29 mouse cellular contexts compared by ENCODE assay signal in the genomic region with DNA sequence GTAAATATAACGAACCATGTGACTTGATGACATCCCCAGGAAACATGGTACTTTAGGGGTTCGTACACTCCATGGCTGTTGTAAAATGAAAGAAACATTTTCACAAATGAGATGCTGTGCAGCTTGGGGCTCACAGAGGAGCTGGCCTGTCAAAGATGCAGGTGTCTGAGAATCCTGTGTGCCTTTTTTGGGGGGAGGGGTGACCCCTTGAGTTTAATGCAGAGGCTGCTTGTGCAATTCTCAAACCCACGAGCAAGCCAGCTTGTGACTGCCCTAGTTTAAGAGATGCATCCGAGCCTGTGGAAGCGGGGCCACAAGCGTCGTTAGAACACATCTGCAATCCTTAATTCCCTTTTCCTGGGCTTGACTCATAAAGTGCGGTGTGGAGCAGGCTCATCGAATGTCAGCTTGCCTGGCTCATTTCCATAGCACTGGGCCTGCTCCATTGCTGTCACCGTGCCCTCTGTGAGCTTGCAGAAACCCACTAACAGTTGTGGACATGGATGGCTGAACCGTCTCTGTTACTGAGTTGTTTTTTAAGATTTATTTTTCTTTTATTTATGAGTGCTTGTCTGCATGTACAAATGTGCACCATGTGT. TPM values are rescaled to one million over a fixed set of nuclear protein-coding genes. Genes with fewer than 3 reads are reported as not detected.
DNase-seq lines count a peak whose midpoint lies in the region; ATAC-seq and TF ChIP-seq lines count a peak whose summit lies in the region.
"Had no signal": no experiment of that assay in that cellular context is flagged by ENCODE, and none has a peak within 500 bp of the region (broad histone marks: within the 10 kb centered on the region; RNA-seq: fewer than 3 reads in every experiment).

No protein-coding gene starts in this region.

- no peak for ATAC-seq in kidney, embryonic 16.5 days (ENCODE audit: low FRiP score, low TSS enrichment)
- ATAC-seq in forebrain, postnatal 0 days: no peak
- ATAC-seq: forebrain, embryonic 14.5 days; hindbrain, postnatal 0 days; intestine, embryonic 16.5 days; midbrain, embryonic 15.5 days; Patski had no signal

- H3K4me2 ChIP-seq in kidney, embryonic 16.5 days (replicated peaks; ENCODE audit: low read depth, low read length): no peak overlapping the region
- H3K4me2 ChIP-seq in forebrain, postnatal 0 days (ENCODE audit: low read depth): no peak overlapping the region
- H3K4me2 ChIP-seq: embryonic facial prominence, embryonic 15.5 days; heart, embryonic 13.5 days; liver, embryonic 13.5 days; midbrain, embryonic 15.5 days; neural tube, embryonic 12.5 days; stomach, embryonic 15.5 days had no signal

- H3K9ac ChIP-seq in kidney, embryonic 16.5 days (replicated peaks; ENCODE audit: low read length): no peak overlapping the region
- no peak overlapping the region for H3K9ac ChIP-seq in forebrain, postnatal 0 days
- H3K9ac ChIP-seq: embryonic facial prominence, embryonic 15.5 days; heart, embryonic 13.5 days; liver, embryonic 13.5 days; midbrain, embryonic 15.5 days; neural tube, embryonic 12.5 days; stomach, embryonic 15.5 days had no signal

- peak; percentile 23 for DNase-seq in kidney, postnatal 10 days
- peak; percentile 18 for DNase-seq in brain, adult 2 months (ENCODE audit: low read depth, low spot score)
- DNase-seq in gastrocnemius, adult 8-10 months (ENCODE audit: low spot score in 2 of 2): peak; percentile 29 to 40
- DNase-seq in thymus, postnatal 0 days (ENCODE audit: low spot score): peak; percentile 56
- DNase-seq in adipocyte (ENCODE audit: low spot score) (no peak), MN1 (ENCODE audit: low spot score) (no peak)
- DNase-seq in forebrain, postnatal 0 days: no peak
- DNase-seq: cerebellum, adult 18-20 months; cerebellum, postnatal 36 days; embryo, embryonic 11 days; heart, adult 11 months; heart, postnatal 14 days; liver, embryonic 13.5 days had no signal

- 42% methylated on average over 11 of the region's 11 CpGs for WGBS in kidney, embryonic 16.5 days
- 72% methylated on average over 11 of the region's 11 CpGs for WGBS in forebrain, postnatal 0 days

- peaks cover 12% of the 10 kb centered on the region for H3K4me1 ChIP-seq in kidney, embryonic 16.5 days (ENCODE audit: insufficient read depth, low read length)
- H3K4me1 ChIP-seq in forebrain, postnatal 0 days (ENCODE audit: insufficient read depth): no peaks in the 10 kb centered on the region
- H3K4me1 ChIP-seq: midbrain, embryonic 15.5 days; neural tube, embryonic 12.5 days; stomach, embryonic 15.5 days had no signal

- H3K27me3 ChIP-seq in kidney, embryonic 16.5 days (ENCODE audit: insufficient read depth, low read length): no peaks in the 10 kb centered on the region
- no peaks in the 10 kb centered on the region for H3K27me3 ChIP-seq in forebrain, postnatal 0 days (ENCODE audit: insufficient read depth, low read length)
- H3K27me3 ChIP-seq: embryonic facial prominence, embryonic 15.5 days; heart, embryonic 13.5 days; liver, embryonic 13.5 days; midbrain, embryonic 15.5 days; neural tube, embryonic 12.5 days; stomach, embryonic 15.5 days had no signal

- H3K27ac ChIP-seq in kidney, embryonic 16.5 days (ENCODE audit: low read length): no peak overlapping the region
- H3K27ac ChIP-seq in forebrain, postnatal 0 days (ENCODE audit: low read depth, low read length): no peak overlapping the region
- H3K27ac ChIP-seq: embryonic facial prominence, embryonic 15.5 days; heart, embryonic 13.5 days; hindbrain, postnatal 0 days; left cerebral cortex, adult 2 months; liver, embryonic 13.5 days; macrophage; midbrain, embryonic 15.5 days; neural tube, embryonic 12.5 days; stomach, embryonic 15.5 days had no signal

- H3K4me3 ChIP-seq in kidney, embryonic 16.5 days (ENCODE audit: low read length): no peak overlapping the region
- no peak overlapping the region for H3K4me3 ChIP-seq in forebrain, postnatal 0 days (ENCODE audit: low read depth, low read length)
- H3K4me3 ChIP-seq: embryonic facial prominence, embryonic 15.5 days; heart, embryonic 13.5 days; left cerebral cortex, adult 2 months; liver, embryonic 13.5 days; midbrain, embryonic 15.5 days; neural tube, embryonic 12.5 days; stomach, embryonic 15.5 days had no signal

- H3K9me3 ChIP-seq in kidney, embryonic 16.5 days (ENCODE audit: low read length): peaks cover 6% of the 10 kb centered on the region; the same call in 1 of the 2 replicates
- H3K9me3 ChIP-seq in forebrain, postnatal 0 days (ENCODE audit: low read length): no peaks in the 10 kb centered on the region
- H3K9me3 ChIP-seq: embryonic facial prominence, embryonic 15.5 days; liver, embryonic 13.5 days; midbrain, embryonic 15.5 days; neural tube, embryonic 12.5 days; stomach, embryonic 15.5 days had no signal

- no peak for TF ChIP-seq CTCF in forebrain, postnatal 0 days (IDR thresholded peaks at IDR 0.05; ENCODE audit: low read depth)

- H3K36me3 ChIP-seq in kidney, embryonic 16.5 days (ENCODE audit: insufficient read depth, low read length): no peaks in the 10 kb centered on the region
- H3K36me3 ChIP-seq in forebrain, postnatal 0 days (ENCODE audit: insufficient read depth): no peaks in the 10 kb centered on the region
- H3K36me3 ChIP-seq: embryonic facial prominence, embryonic 15.5 days; heart, embryonic 13.5 days; midbrain, embryonic 15.5 days; neural tube, embryonic 12.5 days; stomach, embryonic 15.5 days had no signal

RNA-seq across cellular contexts. Expression of a gene that starts 31.0 kb away (rescaled TPM):
- 0.75 and 1.0 TPM in 2 replicates for polyA plus RNA-seq in kidney, embryonic 16.5 days (2015; fragmentation: Nextera tagmentation; extraction: Ambion mirVana)
- under 1 TPM in 1 of 4 experiments, not detected in 3; 0.56 TPM for total RNA-seq in gastrocnemius, adult 8-10 months (2022)
- 0.05 TPM in 1 of 2 replicates, not detected in the other for polyA plus RNA-seq in thymus, postnatal 0 days (2015; fragmentation: Nextera tagmentation; extraction: Ambion mirVana)
- not detected in 2 replicates for total RNA-seq in forebrain, postnatal 0 days (2014; rRNA removed)
- 0.19 TPM in 1 of 2 replicates, not detected in the other for polyA plus RNA-seq in forebrain, postnatal 0 days (2015; fragmentation: Nextera tagmentation; extraction: Ambion mirVana)
- total RNA-seq: ES-E14; heart, postnatal 14 days; layer of hippocampus, postnatal 10 days had no signal
- polyA plus RNA-seq: embryonic facial prominence, embryonic 15.5 days; forebrain, embryonic 14.5 days; hindbrain, embryonic 11.5 days; hindbrain, postnatal 0 days; kidney, embryonic 14.5 days; macrophage had no signal

Comparison
In these comparisons a context has a peak if more than half of its experiments do, and no peak if none do; other contexts are left out.
1. DNase-seq: peak in kidney, postnatal 10 days (single experiment), brain, adult 2 months (single experiment), gastrocnemius, adult 8-10 months (2 of 2) and thymus, postnatal 0 days (single experiment); none in adipocyte (single experiment), forebrain, postnatal 0 days (single experiment) and MN1 (single experiment).